Mouse (Mus musculus): ENCODE data around the gene Negr1.

Negr1 gene

GRCm38 (mm10) chr3:157105580-157106264 lies 544.1 kb downstream of the Negr1 start:
- no peak for DNase-seq (ENCODE audit: low spot score in 2 of 2)

GRCm38 (mm10) chr3:157108156-157108555 lies 546.6 kb downstream of the Negr1 start:
- no peak for DNase-seq (ENCODE audit: low spot score in 2 of 2)

DNA sequence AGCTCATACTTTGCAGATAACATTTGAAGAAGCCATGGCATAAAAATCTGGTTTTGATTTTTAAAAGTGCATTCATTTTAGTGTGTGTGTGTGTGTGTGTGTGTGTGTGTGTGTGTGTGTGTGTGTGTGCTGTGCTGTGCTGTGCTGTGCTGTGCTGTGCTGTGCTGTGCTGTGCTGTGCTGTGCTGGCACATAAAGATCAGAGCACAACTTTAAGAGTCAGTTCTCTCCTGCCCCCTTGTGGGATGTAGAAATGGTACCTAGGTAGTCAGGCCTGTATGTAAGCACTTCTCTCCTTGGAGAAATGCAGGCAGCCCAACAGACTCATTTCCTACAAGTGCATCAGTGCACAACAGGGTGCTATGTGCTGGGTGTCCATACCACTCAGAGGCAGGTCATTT lies 547.7 kb downstream of the Negr1 start:
- no peak for DNase-seq (ENCODE audit: low spot score in 2 of 2)

DNA sequence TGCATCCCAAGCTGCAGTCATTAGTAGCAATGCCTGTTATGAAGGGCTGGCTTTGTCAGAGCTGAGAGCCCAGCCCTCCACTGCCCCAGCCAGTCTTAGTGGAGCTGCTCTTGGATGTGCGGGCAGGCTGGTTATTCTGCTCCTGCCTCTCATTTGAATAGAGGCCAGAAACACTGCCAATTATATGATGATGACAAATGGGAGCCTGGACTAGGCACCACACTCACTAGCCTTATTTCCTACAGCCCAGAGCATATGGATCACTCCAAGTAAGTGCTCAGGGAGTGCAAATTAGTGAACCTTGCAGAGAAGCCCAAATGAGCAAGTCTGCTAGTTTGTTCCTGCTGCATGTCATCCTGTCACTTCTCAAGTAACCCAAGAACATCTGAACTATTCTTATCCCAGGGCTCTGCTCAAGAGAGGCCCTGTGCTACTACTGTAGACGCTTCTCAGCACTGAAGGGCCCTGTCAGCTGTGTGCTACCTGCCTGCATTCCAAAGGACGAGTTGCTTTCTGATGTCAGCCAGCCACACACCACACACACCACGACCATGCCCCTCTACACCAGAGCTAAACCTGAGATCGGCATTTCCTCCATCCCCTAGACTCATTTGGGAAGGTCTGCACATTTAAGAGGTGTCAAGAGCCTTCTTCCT lies 553.6 kb downstream of the Negr1 start:
- no peak for DNase-seq (ENCODE audit: low spot score in 2 of 2)

GRCm38 (mm10) chr3:157116024-157116423 lies 554.4 kb downstream of the Negr1 start:
- DNase-seq (ENCODE audit: low spot score in 2 of 2) = no peak

- DNase-seq (ENCODE audit: low spot score in 2 of 2) = no peak
These were observed 558.3 kb downstream of the Negr1 start for GRCm38 (mm10) chr3:157119916-157120315.

DNA sequence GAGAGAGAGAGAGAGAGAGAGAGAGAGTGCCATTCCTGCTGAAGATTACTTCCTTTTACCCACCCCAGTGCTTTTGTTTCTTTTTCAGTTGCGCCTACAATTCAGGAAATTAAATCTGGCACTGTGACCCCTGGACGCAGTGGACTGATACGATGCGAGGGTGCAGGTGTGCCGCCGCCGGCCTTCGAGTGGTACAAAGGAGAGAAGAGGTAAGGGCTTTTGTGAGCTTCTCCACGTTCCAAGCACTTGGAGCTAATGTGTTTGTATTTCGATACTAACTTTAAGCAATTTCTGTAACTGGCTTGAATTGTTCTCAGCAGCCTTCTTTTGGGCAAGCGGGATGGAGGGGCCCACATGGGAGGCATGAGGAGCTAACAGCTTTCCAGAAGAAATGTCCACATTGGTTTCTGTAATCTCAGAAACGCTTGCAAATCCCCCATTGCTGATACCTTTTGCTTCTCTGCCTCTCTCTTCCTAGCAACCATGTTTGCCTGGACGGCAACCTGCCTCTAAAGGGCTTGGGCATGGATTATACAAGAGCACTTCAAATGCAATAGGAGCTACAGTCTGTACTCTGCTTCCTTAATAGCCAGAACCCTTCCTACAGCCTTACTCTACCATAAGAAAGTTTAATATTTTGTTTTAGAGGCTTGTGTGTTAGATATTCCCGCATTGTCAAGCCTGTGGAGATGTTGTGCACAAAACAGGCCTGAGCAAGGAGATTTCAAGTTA lies 584.7 kb downstream of the Negr1 start:
- DNase-seq (ENCODE audit: low spot score in 2 of 2) = no peak

DNA sequence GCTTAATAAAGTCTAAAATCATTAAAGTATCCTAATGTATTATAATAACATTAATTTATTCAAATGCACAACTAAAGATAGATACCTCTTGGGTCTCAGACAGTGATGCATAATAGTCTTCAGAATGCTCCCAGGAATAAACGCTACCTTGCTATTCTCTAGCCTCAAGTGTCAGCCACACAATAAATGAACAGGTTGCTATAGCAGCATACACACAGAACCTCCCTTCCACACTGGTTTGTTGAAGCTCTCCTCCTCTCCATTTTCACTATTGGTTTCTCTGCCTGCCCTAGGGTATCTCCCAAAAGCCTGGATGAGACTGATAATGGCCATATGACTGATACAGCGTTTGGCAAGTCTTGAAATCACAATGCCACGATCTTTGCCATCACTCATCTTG lies 593.3 kb downstream of the Negr1 start:
- no peak for DNase-seq (ENCODE audit: low spot score in 2 of 2)

DNA sequence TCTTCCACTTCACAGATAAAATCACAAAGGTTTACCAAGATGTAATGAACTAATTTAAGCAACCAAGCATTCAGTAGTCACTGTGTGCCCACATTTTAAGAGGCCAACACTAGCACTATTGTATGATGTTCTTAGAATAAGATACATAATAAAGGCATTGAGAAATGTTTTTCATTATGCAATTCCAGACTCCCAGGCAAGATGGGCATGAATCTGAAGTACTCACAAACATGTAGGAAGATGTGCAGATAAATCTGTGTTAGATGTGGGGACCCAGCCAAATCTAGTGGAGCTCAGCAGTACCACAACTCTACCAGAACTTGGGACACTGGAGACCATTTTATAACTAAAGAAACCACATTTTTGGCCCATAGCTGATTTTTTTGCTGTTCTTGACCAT lies 593.9 kb downstream of the Negr1 start:
- DNase-seq (ENCODE audit: low spot score in 2 of 2) = no peak

DNA sequence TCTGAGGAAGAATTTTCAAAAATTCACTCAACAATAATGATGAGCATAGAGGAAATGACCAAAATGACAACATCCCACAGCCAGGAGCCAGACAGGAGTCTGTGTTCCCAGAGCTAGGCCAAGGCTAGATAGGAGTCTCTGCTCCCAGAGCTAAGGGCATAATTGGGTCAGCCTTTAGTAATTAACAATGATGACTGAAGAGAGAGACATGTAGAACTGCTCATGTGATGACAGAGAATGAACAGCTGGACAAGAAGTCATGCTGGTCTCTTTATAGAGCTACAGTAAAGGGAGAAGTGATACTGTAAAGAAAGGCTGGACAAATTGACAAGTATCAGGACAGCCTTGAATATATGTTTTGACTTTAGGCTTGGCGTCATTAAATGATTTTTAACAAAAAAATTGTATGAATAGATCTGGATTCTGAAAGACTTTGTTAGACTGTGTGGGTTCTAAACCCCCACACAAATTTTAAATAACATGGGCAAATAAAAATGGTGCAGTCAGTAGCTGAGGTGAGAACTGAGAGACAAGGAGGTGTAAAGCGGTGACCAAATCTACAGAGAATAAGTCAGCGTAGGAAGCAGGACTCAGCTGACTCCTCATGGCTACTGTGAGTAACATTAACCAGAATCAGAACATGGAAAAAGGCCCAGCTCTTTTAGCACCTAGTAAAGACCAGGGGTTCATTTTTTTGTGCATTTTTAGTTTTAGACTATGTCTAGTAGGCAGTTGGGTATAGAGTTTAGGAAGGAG lies 603.4 kb downstream of the Negr1 start:
- no peak for DNase-seq (ENCODE audit: low spot score in 2 of 2)

- no peak for DNase-seq (ENCODE audit: low spot score in 2 of 2)
These were observed 620.4 kb downstream of the Negr1 start for GRCm38 (mm10) chr3:157181975-157182374.

DNA sequence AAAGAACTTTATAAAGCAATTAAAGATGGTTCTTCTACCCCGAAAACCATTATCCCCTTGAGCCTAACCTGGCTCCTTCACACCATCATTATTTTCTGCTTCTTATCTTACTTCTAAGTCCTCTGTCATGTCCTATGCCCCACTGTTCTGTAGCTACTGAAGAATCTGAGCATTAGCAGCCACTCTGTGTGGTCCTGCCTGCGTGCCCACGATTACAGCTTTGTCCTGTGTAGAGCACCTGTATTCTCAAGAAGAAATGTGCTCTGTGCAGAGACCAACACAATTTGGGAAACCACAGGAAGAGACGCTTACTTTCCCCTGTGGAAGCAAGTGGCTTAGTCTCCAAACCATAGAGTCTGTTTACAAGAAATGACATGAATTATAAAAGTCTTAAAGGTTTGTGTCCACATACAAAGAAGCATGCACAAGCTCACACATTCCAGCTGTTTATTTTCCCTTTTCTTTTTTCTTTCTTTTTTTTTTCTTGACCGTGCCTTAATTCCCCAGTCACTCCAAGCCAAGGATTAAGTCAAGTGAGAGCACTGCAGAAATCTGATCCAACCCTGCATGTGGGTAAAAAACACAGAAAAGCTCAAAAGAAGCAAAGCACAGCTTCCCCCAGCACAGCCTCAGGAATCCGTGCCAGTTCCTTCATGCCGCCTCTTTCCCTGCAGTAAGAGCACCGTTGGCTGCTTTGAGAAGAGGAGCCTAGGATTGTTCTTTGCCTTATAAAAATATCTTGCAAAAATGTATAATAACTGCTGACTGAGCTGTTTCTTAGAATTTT lies 627.5 kb downstream of the Negr1 start:
- no peak for DNase-seq (ENCODE audit: low spot score in 2 of 2)

DNA sequence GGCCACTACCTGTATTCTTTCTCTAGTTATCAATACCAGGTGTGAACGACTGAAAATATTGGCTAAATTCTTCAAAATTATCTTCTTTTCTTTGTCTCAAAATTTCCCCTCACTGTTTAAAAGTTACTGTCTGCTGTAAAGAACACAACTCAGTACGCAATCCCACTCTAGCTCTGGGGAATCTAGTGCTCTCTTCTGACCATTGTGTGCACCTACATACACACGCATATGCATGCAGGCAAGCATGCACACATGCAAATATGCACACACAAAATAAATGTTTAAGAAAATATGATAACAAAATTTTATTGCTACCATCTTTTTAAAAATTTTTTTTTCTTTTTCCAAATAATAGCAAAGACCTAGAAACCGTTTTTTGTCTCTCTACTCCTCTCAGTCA lies 628.2 kb downstream of the Negr1 start:
- no peak for DNase-seq (ENCODE audit: low spot score in 2 of 2)

GRCm38 (mm10) chr3:157190551-157190950 lies 629.0 kb downstream of the Negr1 start:
- no peak for DNase-seq (ENCODE audit: low spot score in 2 of 2)

- no peak for DNase-seq (ENCODE audit: low spot score in 2 of 2)
These were observed 630.4 kb downstream of the Negr1 start for GRCm38 (mm10) chr3:157192021-157192420.

DNA sequence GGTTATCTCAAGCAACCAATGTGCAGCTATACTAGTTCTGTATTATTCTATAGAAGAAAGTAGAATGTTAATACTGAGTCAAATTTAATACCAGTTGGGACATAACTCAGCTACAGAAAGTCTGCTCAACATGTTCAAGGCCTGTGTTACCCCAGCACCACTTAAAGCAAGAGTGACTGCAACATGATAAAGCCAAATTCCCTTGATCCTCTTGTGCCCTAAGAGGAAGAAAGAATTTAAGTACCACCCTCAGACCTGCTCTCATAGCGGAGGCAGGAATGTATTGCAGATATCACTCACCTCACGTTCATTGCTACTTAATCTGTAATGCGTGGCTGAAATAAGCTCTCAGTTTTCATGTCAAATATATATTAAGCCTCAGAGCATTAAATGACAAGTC lies 631.5 kb downstream of the Negr1 start:
- no peak for DNase-seq (ENCODE audit: low spot score in 2 of 2)

DNA sequence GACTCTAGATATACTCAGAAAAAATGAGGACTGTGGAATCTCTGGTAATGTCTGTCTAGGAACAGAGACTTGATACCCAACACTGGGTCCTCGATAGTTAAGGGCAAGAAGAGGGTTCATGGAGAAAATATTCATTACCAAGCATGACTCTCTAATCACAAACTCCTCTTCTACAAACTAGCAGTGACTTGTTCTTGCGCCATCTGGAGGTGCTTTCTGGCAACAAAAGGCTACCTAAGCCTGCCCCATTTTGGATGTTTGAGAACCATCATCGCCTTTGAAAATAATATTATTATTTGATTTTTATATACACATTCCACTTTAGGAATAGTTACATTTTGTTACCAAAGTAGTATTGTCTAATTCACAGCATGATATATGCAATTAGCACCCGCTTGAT lies 637.1 kb downstream of the Negr1 start:
- no peak for DNase-seq (ENCODE audit: low spot score in 2 of 2)

- no peak for DNase-seq (ENCODE audit: low spot score in 2 of 2)
These were observed 640.1 kb downstream of the Negr1 start for GRCm38 (mm10) chr3:157201726-157202125.

- no peak for DNase-seq (ENCODE audit: low spot score in 2 of 2)
These were observed 642.0 kb downstream of the Negr1 start for GRCm38 (mm10) chr3:157203573-157203972.

GRCm38 (mm10) chr3:157206752-157207151 lies 645.2 kb downstream of the Negr1 start:
- DNase-seq (ENCODE audit: low spot score in 2 of 2) = no peak

DNA sequence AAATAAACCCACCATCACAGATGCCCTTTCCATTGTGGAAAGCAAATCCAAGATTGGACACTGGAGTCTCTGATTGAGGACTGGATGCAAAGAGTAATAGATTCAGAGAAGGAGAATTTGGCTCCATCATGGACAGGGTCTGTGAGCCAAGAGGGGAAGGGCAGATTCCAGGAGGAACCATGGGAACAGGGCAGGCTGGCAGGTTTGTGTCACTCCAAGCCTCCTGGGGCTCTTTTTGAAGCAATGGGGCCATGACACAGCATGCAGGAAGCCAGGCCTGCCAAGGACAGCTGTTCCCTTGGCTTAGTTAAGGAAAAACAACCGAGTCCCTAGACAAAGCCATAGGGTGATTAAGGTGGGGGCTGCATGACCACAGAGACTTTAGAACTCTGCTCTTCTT lies 647.4 kb downstream of the Negr1 start:
- no peak for DNase-seq (ENCODE audit: low spot score in 2 of 2)
